Mouse (Mus musculus) midbrain, embryonic 16.5 days (tissue): ENCODE data around the gene Mdfic. TPM values are rescaled to one million over a fixed set of nuclear protein-coding genes. Genes with fewer than 3 reads are reported as not detected.

Experiments
- ATAC-seq: fragments of 200-750 bp; cut with Nextera tagmentation; 2 replicates; pipeline ENCODE4 v1.8.0; 2017; ENCODE audit warnings: moderate TSS enrichment
- H3K27ac ChIP-seq: fragments of 300-500 bp; sonication (generic); 2 replicates; pipeline ENCODE4 v1.5.1; 2014; ENCODE audit warnings: mild to moderate bottlenecking, low read length, mixed read lengths
- H3K27me3 ChIP-seq: fragments of 300-500 bp; sonication (generic); 2 replicates; pipeline ENCODE4 v1.6.1; 2014; ENCODE audit warnings: low read depth, low read length, mixed read lengths; ENCODE audit not compliant: control insufficient read depth, insufficient read depth
- H3K36me3 ChIP-seq: fragments of 300-500 bp; sonication (generic); 2 replicates; pipeline ENCODE4 v1.6.1; 2014; ENCODE audit warnings: mild to moderate bottlenecking, low read length, moderate library complexity, mixed read lengths; ENCODE audit not compliant: control insufficient read depth, insufficient read depth
- H3K4me1 ChIP-seq: fragments of 300-500 bp; sonication (generic); 2 replicates; pipeline ENCODE4 v1.6.1; 2014; ENCODE audit warnings: mild to moderate bottlenecking, low read length, mixed read lengths; ENCODE audit not compliant: control insufficient read depth, insufficient read depth
- H3K4me2 ChIP-seq: fragments of 300-500 bp; sonication (generic); 2 replicates; pipeline ENCODE4 v1.6.1; 2014; ENCODE audit warnings: mild to moderate bottlenecking, low read length, mixed read lengths
- H3K4me3 ChIP-seq: fragments of 300-500 bp; sonication (generic); 2 replicates; pipeline ENCODE4 v1.5.1; 2014; ENCODE audit warnings: low read depth, mild to moderate bottlenecking, low read length, moderate library complexity, mixed read lengths
- H3K9ac ChIP-seq: fragments of 300-500 bp; sonication (generic); 2 replicates; pipeline ENCODE4 v1.6.1; 2014; ENCODE audit warnings: low read depth, low read length, mixed read lengths
- H3K9me3 ChIP-seq: fragments of 300-500 bp; sonication (generic); replicated peaks from 2 replicates; pipeline ENCODE4 v1.6.1; 2014; ENCODE audit warnings: mild to moderate bottlenecking, low read length, mixed read lengths; ENCODE audit not compliant: control insufficient read depth, poor library complexity, severe bottlenecking
- WGBS: fragments of 180-500 bp; shearing (Covaris S2); extraction: QIAGEN DNeasy Blood & Tissue Kit; methylation state at CpG from one replicate; pipeline ENCODE4 v1.1.7; 2014; 5-methylcytosine and 5-hydroxymethylcytosine counted together
- polyA plus RNA-seq: library from polyadenylated mRNA; unstranded; fragments of >200 nt; fragmentation: Nextera tagmentation; extraction: Ambion mirVana; gene quantifications from 2 replicates; pipeline ENCODE4 v1.2.1, GENCODE M21; 2015

Gene Mdfic
- polyA plus RNA-seq, 1 experiment from 2014 or later = 1.1 TPM

- Histone ChIP-seq H3K27ac (no peak overlapping the region), H3K4me2 (no peak overlapping the region), H3K27me3 (no peaks in the 10 kb centered on the region), H3K4me1 (peaks cover 8% of the 10 kb centered on the region; the same call in 1 of the 2 replicates), H3K4me3 (no peak overlapping the region), H3K9ac (no peak overlapping the region), H3K9me3 (no peaks in the 10 kb centered on the region), H3K36me3 (no peaks in the 10 kb centered on the region)
- WGBS = 72% methylated on average over 12 of the region's 12 CpGs
- ATAC-seq = no peak
Observed at GRCm38 (mm10) chr6:15792680-15793601, 72.5 kb downstream of the Mdfic start.

GRCm38 (mm10) chr6:15793602-15794345 lies 73.3 kb downstream of the Mdfic start:
- Histone ChIP-seq H3K4me1 (peaks cover 8% of the 10 kb centered on the region; the same call in 1 of the 2 replicates), H3K9ac (no peak overlapping the region), H3K4me3 (no peak overlapping the region), H3K27ac (no peak overlapping the region), H3K27me3 (no peaks in the 10 kb centered on the region), H3K9me3 (no peaks in the 10 kb centered on the region), H3K36me3 (no peaks in the 10 kb centered on the region), H3K4me2 (no peak overlapping the region)
- WGBS = 81% methylated on average over 8 of the region's 8 CpGs
- no peak for ATAC-seq

GRCm38 (mm10) chr6:15794801-15795200 lies 74.3 kb downstream of the Mdfic start:
- no peak for ATAC-seq
- Histone ChIP-seq H3K36me3 (no peaks in the 10 kb centered on the region), H3K27me3 (no peaks in the 10 kb centered on the region), H3K9ac (no peak overlapping the region), H3K4me2 (no peak overlapping the region), H3K27ac (no peak overlapping the region), H3K9me3 (no peaks in the 10 kb centered on the region), H3K4me1 (peaks cover 3% of the 10 kb centered on the region; the same call in 1 of the 2 replicates), H3K4me3 (no peak overlapping the region)
- WGBS = 88% methylated on average over 3 of the region's 3 CpGs

GRCm38 (mm10) chr6:15807382-15807781 lies 86.9 kb downstream of the Mdfic start:
- 87% methylated on average over 5 of the region's 5 CpGs for WGBS
- Histone ChIP-seq H3K9ac (no peak overlapping the region), H3K4me2 (no peak overlapping the region), H3K9me3 (no peaks in the 10 kb centered on the region), H3K4me3 (no peak overlapping the region), H3K36me3 (no peaks in the 10 kb centered on the region), H3K4me1 (peaks cover 2% of the 10 kb centered on the region; the same call in 1 of the 2 replicates), H3K27ac (no peak overlapping the region), H3K27me3 (no peaks in the 10 kb centered on the region)
- ATAC-seq = no peak

GRCm38 (mm10) chr6:15825236-15825635 lies 104.8 kb downstream of the Mdfic start:
- WGBS = 70% methylated on average over 3 of the region's 3 CpGs
- ATAC-seq = no peak

GRCm38 (mm10) chr6:15829812-15830211 lies 109.4 kb downstream of the Mdfic start:
- Histone ChIP-seq H3K27me3 (no peaks in the 10 kb centered on the region), H3K4me1 (no peaks in the 10 kb centered on the region), H3K27ac (no peak overlapping the region), H3K36me3 (no peaks in the 10 kb centered on the region), H3K9ac (no peak overlapping the region), H3K9me3 (no peaks in the 10 kb centered on the region), H3K4me3 (no peak overlapping the region), H3K4me2 (no peak overlapping the region)
- 34% methylated on average over 2 of the region's 2 CpGs for WGBS
- no peak for ATAC-seq

More at GRCm38 (mm10) chr6:15825236-15825635, 104.8 kb downstream of the Mdfic start:
- Histone ChIP-seq H3K9ac (no peak overlapping the region), H3K4me1 (no peaks in the 10 kb centered on the region), H3K9me3 (no peaks in the 10 kb centered on the region), H3K27me3 (no peaks in the 10 kb centered on the region), H3K27ac (no peak overlapping the region), H3K36me3 (no peaks in the 10 kb centered on the region), H3K4me3 (no peak overlapping the region), H3K4me2 (no peak overlapping the region)

- no peak for ATAC-seq
- H3K27me3 ChIP-seq = no peaks in the 10 kb centered on the region
- H3K27ac ChIP-seq = no peak overlapping the region
- H3K36me3 ChIP-seq = no peaks in the 10 kb centered on the region
- H3K4me3 ChIP-seq = no peak overlapping the region
- 94% methylated on average over 1 of the region's 1 CpGs for WGBS
- no peaks in the 10 kb centered on the region for H3K9me3 ChIP-seq
- H3K4me1 ChIP-seq = no peaks in the 10 kb centered on the region
- H3K9ac ChIP-seq = no peak overlapping the region
- H3K4me2 ChIP-seq = no peak overlapping the region
Observed at GRCm38 (mm10) chr6:15830651-15831050, 110.2 kb downstream of the Mdfic start.

- no peak overlapping the region for H3K9ac ChIP-seq
- 76% methylated on average over 3 of the region's 3 CpGs for WGBS
- no peaks in the 10 kb centered on the region for H3K27me3 ChIP-seq
- H3K4me2 ChIP-seq = no peak overlapping the region
- no peak overlapping the region for H3K4me3 ChIP-seq
- no peaks in the 10 kb centered on the region for H3K9me3 ChIP-seq
- no peak overlapping the region for H3K27ac ChIP-seq
- H3K36me3 ChIP-seq = no peaks in the 10 kb centered on the region
- no peaks in the 10 kb centered on the region for H3K4me1 ChIP-seq
- ATAC-seq = no peak
Observed at GRCm38 (mm10) chr6:15837695-15838094, 117.2 kb downstream of the Mdfic start.

- 72% methylated on average over 3 of the region's 3 CpGs for WGBS
- H3K4me1 ChIP-seq = no peaks in the 10 kb centered on the region
- no peak for ATAC-seq
- no peak overlapping the region for H3K4me2 ChIP-seq
- H3K27ac ChIP-seq = no peak overlapping the region
- no peaks in the 10 kb centered on the region for H3K27me3 ChIP-seq
- no peaks in the 10 kb centered on the region for H3K9me3 ChIP-seq
- no peak overlapping the region for H3K4me3 ChIP-seq
- H3K36me3 ChIP-seq = no peaks in the 10 kb centered on the region
- no peak overlapping the region for H3K9ac ChIP-seq
Observed at GRCm38 (mm10) chr6:15839831-15840230, 119.4 kb downstream of the Mdfic start.
